Mouse (Mus musculus): Measurements from ENCODE around the gene Dnaja1.

GRCm38 (mm10) chr4:40677132-40677531 lies 44.8 kb upstream of the Dnaja1 start:
- TF ChIP-seq CTCF (conservative IDR thresholded peaks at IDR 0.05; ENCODE audit: low read length): no peak
- TF ChIP-seq NANOG (IDR thresholded peaks at IDR 0.05; ENCODE audit: borderline replicate concordance, low read length): no peak
- no peak for TF ChIP-seq POU5F1 (IDR thresholded peaks at IDR 0.05; ENCODE audit: borderline replicate concordance, low read length)

All from E14TG2a.4 (cell line).